Mouse (Mus musculus): Measurements from ENCODE around the gene Npepps. TPM values are rescaled to one million over a fixed set of nuclear protein-coding genes. Genes with fewer than 3 reads are reported as not detected.

Gene Npepps
- polyA plus RNA-seq, 1 experiment: 81.2 TPM

- Histone ChIP-seq H3K27ac (ENCODE audit: insufficient read depth, low read length) (no peak overlapping the region), H3K4me3 (ENCODE audit: insufficient read depth, low read length) (no peak overlapping the region), H3K4me1 (ENCODE audit: control insufficient read depth, insufficient read depth, low read length) (peaks cover 3% of the 10 kb centered on the region; the same call in 1 of the 2 replicates)
- TF ChIP-seq POLR2A (IDR thresholded peaks at IDR 0.05; ENCODE audit: extremely low read depth, insufficient read depth, low read length): no peak
- no peak for TF ChIP-seq CTCF (IDR thresholded peaks at IDR 0.05; ENCODE audit: extremely low read depth, insufficient read depth, low read length)
Measured at GRCm38 (mm10) chr11:97178198-97178597, 102.2 kb downstream of the Npepps start.

GRCm38 (mm10) chr11:97176851-97177250 lies 103.6 kb downstream of the Npepps start:
- no peak overlapping the region for H3K27ac ChIP-seq (ENCODE audit: insufficient read depth, low read length)
- H3K4me1 ChIP-seq (ENCODE audit: control insufficient read depth, insufficient read depth, low read length): peaks cover 2% of the 10 kb centered on the region; the same call in 1 of the 2 replicates
- no peak overlapping the region for H3K4me3 ChIP-seq (ENCODE audit: insufficient read depth, low read length)
- TF ChIP-seq POLR2A (IDR thresholded peaks at IDR 0.05; ENCODE audit: extremely low read depth, insufficient read depth, low read length): no peak
- peak; percentile 58 for TF ChIP-seq CTCF (IDR thresholded peaks at IDR 0.05; ENCODE audit: extremely low read depth, insufficient read depth, low read length)

GRCm38 (mm10) chr11:97175499-97175898 lies 104.9 kb downstream of the Npepps start:
- Histone ChIP-seq H3K4me3 (ENCODE audit: insufficient read depth, low read length) (no peak overlapping the region), H3K27ac (ENCODE audit: insufficient read depth, low read length) (no peak overlapping the region), H3K4me1 (ENCODE audit: control insufficient read depth, insufficient read depth, low read length) (no peaks in the 10 kb centered on the region; the same call in 1 of the 2 replicates)
- TF ChIP-seq POLR2A (IDR thresholded peaks at IDR 0.05; ENCODE audit: extremely low read depth, insufficient read depth, low read length): no peak
- TF ChIP-seq CTCF (IDR thresholded peaks at IDR 0.05; ENCODE audit: extremely low read depth, insufficient read depth, low read length): no peak

DNA sequence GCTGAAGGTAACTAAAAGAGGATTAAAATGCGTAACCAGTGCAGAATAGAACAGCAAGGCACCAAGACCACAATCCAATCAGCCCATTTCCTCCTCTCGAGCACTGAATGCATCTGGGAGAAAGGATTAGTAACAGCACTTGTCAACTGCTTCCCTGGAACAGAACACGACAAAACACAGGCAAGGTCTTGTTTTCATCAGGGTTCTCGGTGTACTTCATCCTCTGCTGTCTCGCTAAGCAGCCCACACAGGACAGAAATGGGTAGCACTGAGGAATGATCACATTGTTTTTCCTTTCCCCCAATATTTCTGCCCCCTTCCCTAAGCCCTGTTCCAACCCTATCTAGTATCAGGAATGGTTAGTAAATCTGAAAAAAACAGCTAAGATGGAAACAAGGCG lies 120.1 kb downstream of the Npepps start:
- H3K4me3 ChIP-seq (ENCODE audit: insufficient read depth, low read length): no peak overlapping the region
- H3K4me1 ChIP-seq (ENCODE audit: control insufficient read depth, insufficient read depth, low read length): peaks cover 8% of the 10 kb centered on the region
- no peak overlapping the region for H3K27ac ChIP-seq (ENCODE audit: insufficient read depth, low read length)
- TF ChIP-seq POLR2A (IDR thresholded peaks at IDR 0.05; ENCODE audit: extremely low read depth, insufficient read depth, low read length) (no peak), CTCF (IDR thresholded peaks at IDR 0.05; ENCODE audit: extremely low read depth, insufficient read depth, low read length) (no peak)

- no peak overlapping the region for H3K27ac ChIP-seq (ENCODE audit: insufficient read depth, low read length)
Measured at GRCm38 (mm10) chr11:97156999-97157398, 123.4 kb downstream of the Npepps start.

More at GRCm38 (mm10) chr11:97156999-97157398, 123.4 kb downstream of the Npepps start:
- no peak overlapping the region for H3K4me3 ChIP-seq (ENCODE audit: insufficient read depth, low read length)
- peaks cover 10% of the 10 kb centered on the region for H3K4me1 ChIP-seq (ENCODE audit: control insufficient read depth, insufficient read depth, low read length)
- no peak for TF ChIP-seq CTCF (IDR thresholded peaks at IDR 0.05; ENCODE audit: extremely low read depth, insufficient read depth, low read length)
- no peak for TF ChIP-seq POLR2A (IDR thresholded peaks at IDR 0.05; ENCODE audit: extremely low read depth, insufficient read depth, low read length)

Other genes with a start within 250 kb of the Npepps start
- 0.91 and 1.1 TPM in 2 replicates for gene Lrrc46, start 239.2 kb downstream of the Npepps start, polyA plus RNA-seq (2012; rRNA removed)
- 67.7 and 68.6 TPM in 2 replicates for gene Mrpl10, start 239.1 kb downstream of the Npepps start, polyA plus RNA-seq (2012; rRNA removed)
- 14.0 and 14.1 TPM in 2 replicates for gene Osbpl7, start 230.0 kb downstream of the Npepps start, polyA plus RNA-seq (2012; rRNA removed)
- 0.10 and 0.11 TPM in 2 replicates for gene Tbx21, start 165.3 kb downstream of the Npepps start, polyA plus RNA-seq (2012; rRNA removed)
- 54.5 and 59.5 TPM in 2 replicates for gene Tbkbp1, start 129.1 kb downstream of the Npepps start, polyA plus RNA-seq (2012; rRNA removed)
- 73.2 and 76.8 TPM in 2 replicates for gene Kpnb1, start 92.8 kb downstream of the Npepps start, polyA plus RNA-seq (2012; rRNA removed)
- gene Mrpl45, start 35.1 kb upstream of the Npepps start, polyA plus RNA-seq (2012; rRNA removed): 27.7 and 29.5 TPM in 2 replicates
- 0.15 and 0.21 TPM in 2 replicates for gene Gpr179, start 71.4 kb upstream of the Npepps start, polyA plus RNA-seq (2012; rRNA removed)
- 47.9 and 49.7 TPM in 2 replicates for gene Socs7, start 81.9 kb upstream of the Npepps start, polyA plus RNA-seq (2012; rRNA removed)
- gene Arhgap23, start 134.9 kb upstream of the Npepps start, polyA plus RNA-seq (2012; rRNA removed): 70.2 and 71.5 TPM in 2 replicates
- gene 4933428G20Rik, start 219.7 kb upstream of the Npepps start, polyA plus RNA-seq (2012; rRNA removed): 0.06 TPM in 1 of 2 replicates, not detected in the other